Mouse (Mus musculus) erythroblast, embryonic 14.5 days (primary cell): ENCODE results near the gene Yjefn3.

Source experiments
- GATA1 ChIP-seq: IDR thresholded peaks from 2 replicates; pipeline ENCODE4 v1.6.1; 2012; ENCODE audit warnings: low read length, inconsistent platforms, mixed read lengths
- TAL1 ChIP-seq: IDR thresholded peaks from 3 replicates; pipeline ENCODE4 v1.6.1; 2012; ENCODE audit warnings: low read length, inconsistent platforms, mixed read lengths

DNA sequence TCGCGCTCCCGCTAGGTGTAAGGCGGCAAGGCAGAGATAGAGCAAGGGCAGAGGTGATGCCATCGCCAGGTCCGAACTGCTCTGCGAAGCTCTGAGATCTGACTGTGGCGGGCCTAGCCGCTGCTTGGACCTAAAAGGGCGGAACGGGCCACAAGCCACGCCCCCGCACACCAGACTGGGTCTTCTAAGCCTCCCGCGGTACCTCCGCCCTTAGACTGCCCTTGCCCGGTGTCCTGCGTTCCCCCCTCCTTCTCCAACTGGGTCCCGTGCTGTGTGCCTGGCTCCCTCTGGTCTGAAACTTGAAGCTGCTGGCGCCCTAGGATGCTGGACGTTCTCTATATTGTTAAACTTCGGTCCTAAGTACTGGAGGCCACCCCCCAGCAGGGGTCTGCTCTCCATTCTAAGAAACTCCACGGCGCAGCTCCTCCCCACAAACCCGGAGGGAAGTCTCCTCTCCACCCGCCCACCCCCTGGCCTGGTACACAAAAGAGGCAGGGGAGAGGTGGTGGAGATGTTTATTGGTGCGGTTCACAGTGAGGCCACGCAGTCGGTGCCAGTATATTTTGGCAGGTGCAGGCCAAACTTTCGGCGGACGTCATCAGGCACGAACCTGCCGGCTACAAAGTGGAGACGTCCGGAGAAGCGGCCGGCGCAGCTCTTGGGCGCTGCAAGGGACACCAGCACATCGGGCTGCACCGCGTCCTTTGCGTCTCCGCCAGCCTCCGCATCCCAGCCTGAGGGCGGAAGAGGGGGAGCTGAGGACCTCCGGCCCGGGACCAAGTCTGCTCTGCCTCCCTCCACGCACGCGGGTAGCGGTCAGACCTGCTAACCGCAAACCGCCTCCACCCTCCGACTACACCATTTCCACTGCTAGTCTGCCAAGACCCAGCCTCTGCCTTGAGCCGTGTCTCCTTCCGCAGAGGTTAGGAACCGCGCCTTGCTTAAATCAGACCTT lies 14.9 kb downstream of the Yjefn3 start, which contains the start of gene Cilp2:
- TF ChIP-seq TAL1 (no peak), GATA1 (no peak)
